Mouse (Mus musculus): Measurements from ENCODE around the gene Hdgfl3. TPM values are rescaled to one million over a fixed set of nuclear protein-coding genes. Genes with fewer than 3 reads are reported as not detected.

The Hdgfl3 gene
- polyA plus RNA-seq (2014; fragmentation: Nextera tagmentation; extraction: Ambion mirVana), result 11.0 and 11.9 TPM in 2 replicates

- no peaks in the 10 kb centered on the region for H3K9me3 ChIP-seq (replicated peaks; ENCODE audit: control insufficient read depth, low read length)
- peak within 1 kb of the TSS; percentile 84 for H3K9ac ChIP-seq (ENCODE audit: low read depth, low read length)
- no peaks in the 10 kb centered on the region for H3K36me3 ChIP-seq (ENCODE audit: control insufficient read depth, insufficient read depth, low read length)
- H3K4me1 ChIP-seq (ENCODE audit: control insufficient read depth, insufficient read depth, low read length), result no peaks in the 10 kb centered on the region; the same call in 1 of the 2 replicates
- H3K27ac ChIP-seq (ENCODE audit: low read depth, low read length), result peak within 1 kb of the TSS; percentile 68
- WGBS (ENCODE audit: insufficient replicate concordance), result under 1% methylated on average over 50 of the region's 63 CpGs
- peak; percentile 62 for ATAC-seq (replicated peaks; ENCODE audit: insufficient number of reproducible peaks, low FRiP score, low TSS enrichment)
- peaks cover 10% of the 10 kb centered on the region for H3K27me3 ChIP-seq (ENCODE audit: control insufficient read depth, insufficient read depth, low read length)
- peak within 1 kb of the TSS; percentile 86 for H3K4me2 ChIP-seq
- H3K4me3 ChIP-seq (ENCODE audit: low read depth, low read length), result peak within 1 kb of the TSS; percentile 79
Observed at GRCm38 (mm10) chr7:81934267-81934745, at the start of gene Hdgfl3. Gene Hdgfl3 (minus strand): TSS chr7:81934473.

GRCm38 (mm10) chr7:81983651-81984050, 49.4 kb upstream of the Hdgfl3 start:
- WGBS (ENCODE audit: insufficient replicate concordance), result 59% methylated on average over 6 of the region's 6 CpGs

DNA sequence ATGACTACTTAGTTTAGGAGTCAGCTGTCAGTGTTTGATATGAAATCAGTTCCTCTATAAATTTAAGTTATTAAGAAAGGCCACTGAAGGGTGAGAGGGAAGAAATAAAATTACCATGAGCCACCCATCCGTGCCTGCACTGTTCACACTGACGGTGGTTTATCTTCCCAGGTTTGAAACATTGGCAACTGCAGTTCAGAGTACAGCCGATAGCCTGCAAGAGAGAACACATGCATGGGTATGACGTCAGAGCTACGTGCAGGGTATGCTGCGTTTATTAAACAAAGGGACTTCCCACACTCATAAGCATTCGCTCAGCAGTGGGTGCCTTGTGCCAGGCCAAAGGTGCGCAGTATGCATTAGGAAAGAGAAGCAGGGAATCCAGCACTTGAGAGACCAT, 44.0 kb upstream of the Hdgfl3 start:
- H3K9me3 ChIP-seq (replicated peaks; ENCODE audit: control insufficient read depth, low read length), result no peaks in the 10 kb centered on the region
- no peak for ATAC-seq (replicated peaks; ENCODE audit: insufficient number of reproducible peaks, low FRiP score, low TSS enrichment)
- H3K36me3 ChIP-seq (ENCODE audit: control insufficient read depth, insufficient read depth, low read length), result no peaks in the 10 kb centered on the region
- no peaks in the 10 kb centered on the region for H3K27me3 ChIP-seq (ENCODE audit: control insufficient read depth, insufficient read depth, low read length)
- WGBS (ENCODE audit: insufficient replicate concordance), result 72% methylated on average over 8 of the region's 8 CpGs
- H3K4me2 ChIP-seq, result no peak overlapping the region
- no peak overlapping the region for H3K4me3 ChIP-seq (ENCODE audit: low read depth, low read length)
- no peak overlapping the region for H3K27ac ChIP-seq (ENCODE audit: low read depth, low read length)
- no peaks in the 10 kb centered on the region for H3K4me1 ChIP-seq (ENCODE audit: control insufficient read depth, insufficient read depth, low read length)
- no peak overlapping the region for H3K9ac ChIP-seq (ENCODE audit: low read depth, low read length)

More at GRCm38 (mm10) chr7:81983651-81984050, 49.4 kb upstream of the Hdgfl3 start:
- ATAC-seq (replicated peaks; ENCODE audit: insufficient number of reproducible peaks, low FRiP score, low TSS enrichment), result no peak
- Histone ChIP-seq H3K9ac (ENCODE audit: low read depth, low read length) (no peak overlapping the region), H3K9me3 (replicated peaks; ENCODE audit: control insufficient read depth, low read length) (no peaks in the 10 kb centered on the region), H3K27ac (ENCODE audit: low read depth, low read length) (no peak overlapping the region), H3K27me3 (ENCODE audit: control insufficient read depth, insufficient read depth, low read length) (peaks cover 9% of the 10 kb centered on the region; the same call in 1 of the 2 replicates), H3K4me1 (ENCODE audit: control insufficient read depth, insufficient read depth, low read length) (no peaks in the 10 kb centered on the region), H3K36me3 (ENCODE audit: control insufficient read depth, insufficient read depth, low read length) (no peaks in the 10 kb centered on the region), H3K4me2 (no peak overlapping the region), H3K4me3 (ENCODE audit: low read depth, low read length) (no peak overlapping the region)

GRCm38 (mm10) chr7:81974616-81975015, 40.3 kb upstream of the Hdgfl3 start:
- Histone ChIP-seq H3K9me3 (replicated peaks; ENCODE audit: control insufficient read depth, low read length) (no peaks in the 10 kb centered on the region), H3K27me3 (ENCODE audit: control insufficient read depth, insufficient read depth, low read length) (no peaks in the 10 kb centered on the region), H3K4me2 (no peak overlapping the region), H3K9ac (ENCODE audit: low read depth, low read length) (no peak overlapping the region), H3K36me3 (ENCODE audit: control insufficient read depth, insufficient read depth, low read length) (no peaks in the 10 kb centered on the region), H3K27ac (ENCODE audit: low read depth, low read length) (no peak overlapping the region), H3K4me1 (ENCODE audit: control insufficient read depth, insufficient read depth, low read length) (no peaks in the 10 kb centered on the region), H3K4me3 (ENCODE audit: low read depth, low read length) (no peak overlapping the region)
- ATAC-seq (replicated peaks; ENCODE audit: insufficient number of reproducible peaks, low FRiP score, low TSS enrichment), result no peak
- WGBS (ENCODE audit: insufficient replicate concordance), result 77% methylated on average over 10 of the region's 10 CpGs

DNA sequence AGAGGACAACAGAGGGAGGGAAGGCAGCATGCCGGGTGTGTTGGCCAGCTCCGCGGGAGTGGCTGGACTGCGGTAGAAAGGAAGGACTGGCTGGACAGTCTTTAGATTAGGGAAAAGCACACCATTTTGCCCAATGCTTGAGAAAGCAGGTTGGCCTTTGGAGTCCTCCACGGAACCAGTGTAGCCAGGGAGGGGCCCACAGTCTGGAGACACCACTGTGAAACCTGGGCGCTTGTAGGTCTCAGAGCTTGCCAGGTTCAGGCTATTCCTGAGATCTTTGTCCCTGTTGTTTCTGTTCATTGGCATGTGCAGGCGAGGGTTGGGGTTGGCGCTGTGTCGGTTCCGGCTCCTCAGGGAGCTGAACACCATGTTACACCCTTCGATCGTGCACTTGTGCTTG, 39.7 kb upstream of the Hdgfl3 start:
- Histone ChIP-seq H3K36me3 (ENCODE audit: control insufficient read depth, insufficient read depth, low read length) (no peaks in the 10 kb centered on the region), H3K4me2 (no peak overlapping the region), H3K9ac (ENCODE audit: low read depth, low read length) (no peak overlapping the region), H3K27ac (ENCODE audit: low read depth, low read length) (no peak overlapping the region), H3K9me3 (replicated peaks; ENCODE audit: control insufficient read depth, low read length) (no peaks in the 10 kb centered on the region), H3K27me3 (ENCODE audit: control insufficient read depth, insufficient read depth, low read length) (no peaks in the 10 kb centered on the region), H3K4me1 (ENCODE audit: control insufficient read depth, insufficient read depth, low read length) (no peaks in the 10 kb centered on the region), H3K4me3 (ENCODE audit: low read depth, low read length) (no peak overlapping the region)
- 82% methylated on average over 12 of the region's 12 CpGs for WGBS (ENCODE audit: insufficient replicate concordance)
- no peak for ATAC-seq (replicated peaks; ENCODE audit: insufficient number of reproducible peaks, low FRiP score, low TSS enrichment)

DNA sequence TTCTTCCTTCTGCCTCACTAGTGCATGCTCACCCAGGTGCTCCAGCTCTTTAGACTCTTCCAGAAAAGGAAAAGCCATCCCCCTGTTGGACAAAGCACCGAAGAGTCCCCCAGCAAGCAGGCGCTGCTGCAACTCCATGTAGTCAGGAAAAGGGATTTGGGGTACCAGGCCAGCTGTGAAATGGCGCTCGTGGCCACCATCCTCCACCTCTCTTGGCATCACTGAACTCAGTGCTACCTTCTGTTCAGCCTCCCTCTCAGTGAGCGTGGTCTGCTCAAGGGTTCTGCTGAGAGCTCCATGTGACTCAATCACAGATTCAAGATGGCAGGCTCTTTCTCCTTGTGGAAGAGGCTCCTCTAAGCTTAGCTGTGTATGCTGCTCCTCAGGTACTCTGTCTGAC, 39.1 kb upstream of the Hdgfl3 start:
- H3K27me3 ChIP-seq (ENCODE audit: control insufficient read depth, insufficient read depth, low read length), result no peaks in the 10 kb centered on the region
- H3K27ac ChIP-seq (ENCODE audit: low read depth, low read length), result no peak overlapping the region
- H3K4me3 ChIP-seq (ENCODE audit: low read depth, low read length), result no peak overlapping the region
- H3K4me1 ChIP-seq (ENCODE audit: control insufficient read depth, insufficient read depth, low read length), result no peaks in the 10 kb centered on the region
- no peak for ATAC-seq (replicated peaks; ENCODE audit: insufficient number of reproducible peaks, low FRiP score, low TSS enrichment)
- H3K9me3 ChIP-seq (replicated peaks; ENCODE audit: control insufficient read depth, low read length), result no peaks in the 10 kb centered on the region
- no peak overlapping the region for H3K9ac ChIP-seq (ENCODE audit: low read depth, low read length)
- 82% methylated on average over 5 of the region's 5 CpGs for WGBS (ENCODE audit: insufficient replicate concordance)
- H3K36me3 ChIP-seq (ENCODE audit: control insufficient read depth, insufficient read depth, low read length), result no peaks in the 10 kb centered on the region
- H3K4me2 ChIP-seq, result no peak overlapping the region

DNA sequence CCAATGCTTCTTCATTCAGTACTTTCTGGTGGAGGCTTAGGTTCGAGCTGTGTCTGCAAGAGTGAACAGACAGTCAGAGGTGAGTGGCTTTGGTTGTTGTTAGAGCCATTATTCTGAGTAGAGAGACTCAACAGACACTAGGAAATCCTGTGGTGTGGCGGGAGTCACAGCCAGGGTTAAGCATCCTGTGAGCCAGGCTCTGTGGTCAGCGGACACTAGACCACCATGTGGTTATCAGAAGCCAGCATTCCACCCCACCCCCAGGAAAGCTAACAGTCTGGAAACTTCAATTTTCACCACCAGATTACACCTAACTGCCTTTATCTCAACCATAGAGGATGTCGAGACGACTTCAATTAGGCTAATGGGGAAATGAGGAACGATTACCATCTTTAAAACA, 34.7 kb upstream of the Hdgfl3 start:
- H3K4me2 ChIP-seq, result no peak overlapping the region
- H3K4me1 ChIP-seq (ENCODE audit: control insufficient read depth, insufficient read depth, low read length), result no peaks in the 10 kb centered on the region
- WGBS (ENCODE audit: insufficient replicate concordance), result 44% methylated on average over 6 of the region's 6 CpGs
- H3K9me3 ChIP-seq (replicated peaks; ENCODE audit: control insufficient read depth, low read length), result no peaks in the 10 kb centered on the region
- no peaks in the 10 kb centered on the region for H3K27me3 ChIP-seq (ENCODE audit: control insufficient read depth, insufficient read depth, low read length)
- no peaks in the 10 kb centered on the region for H3K36me3 ChIP-seq (ENCODE audit: control insufficient read depth, insufficient read depth, low read length)
- no peak overlapping the region for H3K9ac ChIP-seq (ENCODE audit: low read depth, low read length)
- ATAC-seq (replicated peaks; ENCODE audit: insufficient number of reproducible peaks, low FRiP score, low TSS enrichment), result no peak
- H3K27ac ChIP-seq (ENCODE audit: low read depth, low read length), result no peak overlapping the region
- H3K4me3 ChIP-seq (ENCODE audit: low read depth, low read length), result no peak overlapping the region

DNA sequence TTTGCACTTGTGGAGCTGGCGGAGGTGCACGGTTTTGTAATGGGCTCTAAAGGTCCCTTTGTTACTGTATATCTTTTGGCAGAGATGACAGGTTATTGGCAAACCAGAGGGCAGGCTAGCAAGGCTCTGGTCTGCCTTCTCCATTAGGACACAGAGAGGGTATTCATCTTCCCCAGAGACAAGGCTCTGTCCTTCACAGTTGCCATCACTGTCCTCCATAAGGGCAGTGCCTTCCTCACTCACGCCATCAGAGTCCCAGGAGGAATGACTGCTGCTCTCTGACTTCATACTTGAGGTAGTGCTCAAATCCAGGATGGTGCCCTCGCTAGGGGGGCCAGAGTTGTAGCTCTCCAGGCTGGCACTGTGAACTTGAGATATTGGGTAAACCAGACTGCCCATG, 34.2 kb upstream of the Hdgfl3 start:
- no peak overlapping the region for H3K4me3 ChIP-seq (ENCODE audit: low read depth, low read length)
- no peak overlapping the region for H3K4me2 ChIP-seq
- no peaks in the 10 kb centered on the region for H3K9me3 ChIP-seq (replicated peaks; ENCODE audit: control insufficient read depth, low read length)

GRCm38 (mm10) chr7:81966195-81966594, 31.9 kb upstream of the Hdgfl3 start:
- Histone ChIP-seq H3K4me1 (ENCODE audit: control insufficient read depth, insufficient read depth, low read length) (no peaks in the 10 kb centered on the region), H3K27ac (ENCODE audit: low read depth, low read length) (no peak overlapping the region), H3K36me3 (ENCODE audit: control insufficient read depth, insufficient read depth, low read length) (no peaks in the 10 kb centered on the region), H3K9me3 (replicated peaks; ENCODE audit: control insufficient read depth, low read length) (no peaks in the 10 kb centered on the region), H3K27me3 (ENCODE audit: control insufficient read depth, insufficient read depth, low read length) (no peaks in the 10 kb centered on the region), H3K9ac (ENCODE audit: low read depth, low read length) (no peak overlapping the region), H3K4me3 (ENCODE audit: low read depth, low read length) (no peak overlapping the region), H3K4me2 (no peak overlapping the region)
- 78% methylated on average over 5 of the region's 5 CpGs for WGBS (ENCODE audit: insufficient replicate concordance)
- ATAC-seq (replicated peaks; ENCODE audit: insufficient number of reproducible peaks, low FRiP score, low TSS enrichment), result no peak

More for the DNA sequence above, 34.2 kb upstream of the Hdgfl3 start:
- Histone ChIP-seq H3K36me3 (ENCODE audit: control insufficient read depth, insufficient read depth, low read length) (no peaks in the 10 kb centered on the region), H3K27me3 (ENCODE audit: control insufficient read depth, insufficient read depth, low read length) (no peaks in the 10 kb centered on the region), H3K9ac (ENCODE audit: low read depth, low read length) (no peak overlapping the region), H3K27ac (ENCODE audit: low read depth, low read length) (no peak overlapping the region), H3K4me1 (ENCODE audit: control insufficient read depth, insufficient read depth, low read length) (no peaks in the 10 kb centered on the region)
- WGBS (ENCODE audit: insufficient replicate concordance), result 67% methylated on average over 4 of the region's 4 CpGs
- ATAC-seq (replicated peaks; ENCODE audit: insufficient number of reproducible peaks, low FRiP score, low TSS enrichment), result no peak

All from heart, embryonic 11.5 days (tissue).